In the genomic region with DNA sequence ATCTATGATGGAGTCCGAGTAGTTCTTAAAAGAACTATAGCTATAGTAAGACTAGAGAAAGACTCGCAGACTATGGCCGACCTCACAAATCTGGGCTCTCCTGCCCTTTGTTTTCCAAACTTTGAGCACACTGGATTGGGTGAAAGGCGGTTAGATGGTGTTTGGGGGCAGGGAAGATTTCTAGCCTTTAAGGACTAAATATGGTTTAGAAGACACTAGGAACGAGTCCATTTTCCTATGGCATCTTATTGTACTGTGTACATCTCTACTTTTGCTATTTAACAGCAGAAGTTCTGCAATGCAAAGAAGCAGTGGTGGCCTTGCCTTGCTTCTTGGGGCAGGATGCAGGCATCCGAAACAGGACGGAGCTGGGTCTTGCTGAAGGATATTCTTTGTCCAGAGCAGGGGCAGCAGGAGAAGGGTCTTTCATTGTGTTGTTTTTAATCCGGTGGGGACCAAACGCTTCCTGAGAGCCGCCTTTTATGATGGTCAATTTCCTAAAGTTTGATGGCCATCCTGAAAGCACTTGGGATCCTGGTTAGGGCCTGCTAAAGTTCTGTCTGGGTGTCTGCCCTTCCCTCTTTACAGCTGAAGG, we compare ENCODE assay signal across 9 mouse cellular contexts. TPM values are rescaled to one million over a fixed set of nuclear protein-coding genes. Genes with fewer than 3 reads are reported as not detected.
A peak's percentile ranks its signal among the peaks of the same experiment; 100 is the strongest.
DNase-seq lines count a peak whose midpoint lies in the region; ATAC-seq and TF ChIP-seq lines count a peak whose summit lies in the region.
"Had no signal": no experiment of that assay in that cellular context is flagged by ENCODE, and none has a peak within 500 bp of the region (broad histone marks: within the 10 kb centered on the region; RNA-seq: fewer than 3 reads in every experiment).

No protein-coding gene starts in this region.

- no peak for ATAC-seq in kidney, postnatal 0 days (replicated peaks; ENCODE audit: low FRiP score, low read depth)
- no peak for ATAC-seq in embryonic facial prominence, embryonic 15.5 days (ENCODE audit: insufficient number of reproducible peaks, low FRiP score, low TSS enrichment, low read depth)
- no peak for ATAC-seq in intestine, postnatal 0 days
- no peak for ATAC-seq in neural tube, embryonic 13.5 days (ENCODE audit: low read depth)
- ATAC-seq: Patski had no signal

- H3K9ac ChIP-seq in kidney, postnatal 0 days (ENCODE audit: low read depth, low read length): peak overlapping the region; percentile 96
- peak overlapping the region; percentile 92 for H3K9ac ChIP-seq in embryonic facial prominence, embryonic 15.5 days
- H3K9ac ChIP-seq in intestine, postnatal 0 days (ENCODE audit: low read depth, low read length): no peak overlapping the region
- peak overlapping the region; percentile 97 for H3K9ac ChIP-seq in neural tube, embryonic 13.5 days

- H3K36me3 ChIP-seq in kidney, postnatal 0 days (ENCODE audit: insufficient read depth, low read length): no peaks in the 10 kb centered on the region
- H3K36me3 ChIP-seq in embryonic facial prominence, embryonic 15.5 days: no peaks in the 10 kb centered on the region
- no peaks in the 10 kb centered on the region for H3K36me3 ChIP-seq in intestine, postnatal 0 days (ENCODE audit: control insufficient read depth, insufficient read depth)
- no peaks in the 10 kb centered on the region for H3K36me3 ChIP-seq in neural tube, embryonic 13.5 days

- intact Hi-C loops in gastrocnemius, postnatal 14 days (cut with DNase I; ENCODE audit: low total_unique reads): no loop called here

- H3K9me3 ChIP-seq in kidney, postnatal 0 days (replicated peaks; ENCODE audit: low read length): no peaks in the 10 kb centered on the region
- no peaks in the 10 kb centered on the region for H3K9me3 ChIP-seq in embryonic facial prominence, embryonic 15.5 days (replicated peaks)
- no peaks in the 10 kb centered on the region for H3K9me3 ChIP-seq in intestine, postnatal 0 days (ENCODE audit: control insufficient read depth)
- H3K9me3 ChIP-seq in neural tube, embryonic 13.5 days: no peaks in the 10 kb centered on the region

- TF ChIP-seq CTCF in kidney, postnatal 0 days (IDR thresholded peaks at IDR 0.05; ENCODE audit: low read depth): no peak
- no peak for TF ChIP-seq CTCF in intestine, postnatal 0 days (IDR thresholded peaks at IDR 0.05; ENCODE audit: low read depth)

- peak overlapping the region; percentile 94 for H3K4me3 ChIP-seq in kidney, postnatal 0 days (replicated peaks; ENCODE audit: low read depth, low read length)
- peak overlapping the region; percentile 86 for H3K4me3 ChIP-seq in embryonic facial prominence, embryonic 15.5 days (replicated peaks)
- peak overlapping the region; percentile 92 for H3K4me3 ChIP-seq in intestine, postnatal 0 days (ENCODE audit: low read depth, low read length)
- H3K4me3 ChIP-seq in neural tube, embryonic 13.5 days: peak overlapping the region; percentile 96

- DNase-seq in kidney, postnatal 0 days (ENCODE audit: low spot score): no peak
- no peak for DNase-seq in kidney, postnatal 4 days
- no peak for DNase-seq in right cerebral cortex, postnatal 36 days (ENCODE audit: low spot score in 2 of 2)
- no peak for DNase-seq in gastrocnemius, postnatal 14 days
- DNase-seq in cerebellum, postnatal 14 days: no peak

- peak overlapping the region; percentile 100; the same call in 1 of the 2 replicates for H3K27ac ChIP-seq in kidney, postnatal 0 days
- H3K27ac ChIP-seq in embryonic facial prominence, embryonic 15.5 days (replicated peaks): peak overlapping the region; percentile 58; the same call in 1 of the 2 replicates
- peak overlapping the region; percentile 15; the same call in 1 of the 2 replicates for H3K27ac ChIP-seq in intestine, postnatal 0 days (ENCODE audit: low read depth, low read length)
- H3K27ac ChIP-seq in neural tube, embryonic 13.5 days (replicated peaks): no peak overlapping the region

- no peaks in the 10 kb centered on the region for H3K27me3 ChIP-seq in kidney, postnatal 0 days (ENCODE audit: insufficient read depth, low read length)
- H3K27me3 ChIP-seq in embryonic facial prominence, embryonic 15.5 days: no peaks in the 10 kb centered on the region
- no peaks in the 10 kb centered on the region for H3K27me3 ChIP-seq in intestine, postnatal 0 days (replicated peaks; ENCODE audit: control insufficient read depth, insufficient read depth, low read length)
- H3K27me3 ChIP-seq in neural tube, embryonic 13.5 days: no peaks in the 10 kb centered on the region
- H3K27me3 ChIP-seq: Patski had no signal

- peaks cover 25% of the 10 kb centered on the region for H3K4me1 ChIP-seq in kidney, postnatal 0 days (replicated peaks; ENCODE audit: insufficient read depth, low read length)
- H3K4me1 ChIP-seq in embryonic facial prominence, embryonic 15.5 days: peaks cover 41% of the 10 kb centered on the region
- no peaks in the 10 kb centered on the region; the same call in 1 of the 2 replicates for H3K4me1 ChIP-seq in intestine, postnatal 0 days (replicated peaks; ENCODE audit: control insufficient read depth, insufficient read depth, low read length)
- peaks cover 63% of the 10 kb centered on the region for H3K4me1 ChIP-seq in neural tube, embryonic 13.5 days (replicated peaks)

- 5% methylated on average over 10 of the region's 10 CpGs for WGBS in kidney, postnatal 0 days
- WGBS in embryonic facial prominence, embryonic 15.5 days: 10% methylated on average over 10 of the region's 10 CpGs
- WGBS in intestine, postnatal 0 days: 50% methylated on average over 10 of the region's 10 CpGs
- WGBS in neural tube, embryonic 13.5 days: 6% methylated on average over 10 of the region's 10 CpGs

- H3K4me2 ChIP-seq in kidney, postnatal 0 days (ENCODE audit: low read length): peak overlapping the region; percentile 87
- H3K4me2 ChIP-seq in embryonic facial prominence, embryonic 15.5 days (replicated peaks): peak overlapping the region; percentile 90
- peak overlapping the region; percentile 98 for H3K4me2 ChIP-seq in intestine, postnatal 0 days (replicated peaks; ENCODE audit: low read depth)
- peak overlapping the region; percentile 100 for H3K4me2 ChIP-seq in neural tube, embryonic 13.5 days

RNA-seq across cellular contexts. Expression of gene Igf1r, which starts 2.1 kb away (rescaled TPM):
- 18.1 and 18.4 TPM in 2 replicates for polyA plus RNA-seq in kidney, postnatal 0 days (2015; fragmentation: Nextera tagmentation; extraction: Ambion mirVana)
- 26.2 and 28.8 TPM in 2 replicates for polyA plus RNA-seq in embryonic facial prominence, embryonic 15.5 days (2015; fragmentation: Nextera tagmentation; extraction: Ambion mirVana)
- 5.3 and 6.4 TPM in 2 replicates for polyA plus RNA-seq in intestine, postnatal 0 days (2015; fragmentation: Nextera tagmentation; extraction: Ambion mirVana)
- 23.7 and 28.5 TPM in 2 replicates for polyA plus RNA-seq in neural tube, embryonic 13.5 days (2015; fragmentation: Nextera tagmentation; extraction: Ambion mirVana)
- total RNA-seq in gastrocnemius, postnatal 14 days (2021): 10 to 100 TPM; 13.1 to 14.0 TPM
